Mouse (Mus musculus) lung, embryonic 15.5 days (tissue): Measurements from ENCODE around the gene Selenop. TPM values are rescaled to one million over a fixed set of nuclear protein-coding genes. Genes with fewer than 3 reads are reported as not detected.
"Not testable (repeated sequence)": the region's sequence is repeated elsewhere in the genome, so short reads cannot be mapped to it uniquely, and the experiment has no call there.

ENCODE experiments used
- ATAC-seq: fragments of 200-750 bp; cut with Nextera tagmentation; 2 replicates; pipeline ENCODE4 v1.8.0; 2017; ENCODE audit warnings: moderate number of reproducible peaks, borderline replicate concordance; ENCODE audit not compliant: low FRiP score, low TSS enrichment; ENCODE audit errors: extremely low read depth
- H3K27ac ChIP-seq: fragments of 300-500 bp; sonication (generic); 2 replicates; pipeline ENCODE4 v1.5.1; 2015; ENCODE audit warnings: moderate library complexity, mild to moderate bottlenecking, inconsistent platforms
- H3K27me3 ChIP-seq: fragments of 300-500 bp; sonication (generic); 2 replicates; pipeline ENCODE4 v1.6.1; 2015; ENCODE audit warnings: inconsistent platforms
- H3K36me3 ChIP-seq: fragments of 300-500 bp; sonication (generic); 2 replicates; pipeline ENCODE4 v1.6.1; 2015; ENCODE audit warnings: inconsistent platforms
- H3K4me1 ChIP-seq: fragments of 300-500 bp; sonication (generic); 2 replicates; pipeline ENCODE4 v1.6.1; 2015; ENCODE audit warnings: inconsistent platforms
- H3K4me2 ChIP-seq: fragments of 300-500 bp; sonication (generic); 2 replicates; pipeline ENCODE4 v1.6.1; 2015; ENCODE audit warnings: inconsistent platforms, mild to moderate bottlenecking, moderate library complexity
- H3K4me3 ChIP-seq: fragments of 300-500 bp; sonication (generic); 2 replicates; pipeline ENCODE4 v1.5.1; 2015; ENCODE audit warnings: mild to moderate bottlenecking, inconsistent platforms
- H3K9ac ChIP-seq: fragments of 300-500 bp; sonication (generic); 2 replicates; pipeline ENCODE4 v1.6.1; 2015; ENCODE audit warnings: inconsistent platforms
- H3K9me3 ChIP-seq: fragments of 300-500 bp; sonication (generic); 2 replicates; pipeline ENCODE4 v1.6.1; 2016; ENCODE audit warnings: inconsistent platforms
- WGBS: fragments of 180-500 bp; shearing (Covaris S2); methylation state at CpG from one replicate; pipeline ENCODE4 v1.1.7; 2015; 5-methylcytosine and 5-hydroxymethylcytosine counted together
- polyA plus RNA-seq: library from polyadenylated mRNA; unstranded; fragments of >200 nt; fragmentation: Nextera tagmentation; extraction: Ambion mirVana; gene quantifications from 2 replicates; pipeline ENCODE4 v1.2.1, GENCODE M21; 2015

Selenop gene
- polyA plus RNA-seq, result 120 and 123 TPM in 2 replicates

DNA sequence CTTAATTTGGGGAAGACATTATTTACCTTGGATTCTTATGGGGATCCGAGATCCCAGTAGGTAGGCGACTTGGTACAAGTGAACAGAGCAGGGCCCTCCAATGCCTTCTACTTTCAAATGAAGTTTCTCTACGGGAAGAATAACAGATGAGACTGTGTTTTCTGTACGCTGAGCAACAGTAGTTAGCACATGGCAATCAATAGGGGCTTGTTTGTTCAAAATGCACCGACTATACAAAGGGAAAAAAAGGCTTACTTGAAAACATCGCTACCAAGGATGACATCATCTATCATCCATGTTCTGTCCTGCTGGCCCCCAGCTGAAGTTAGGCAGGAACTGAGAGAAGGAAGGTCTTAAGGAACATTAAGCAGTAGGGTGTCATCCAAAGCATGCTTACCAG, at the start of gene Selenop:
Selenop (plus strand) TSS at position 301 of the 400 bp plus-strand sequence.
- no peaks in the 10 kb centered on the region for H3K27me3 ChIP-seq
- no peak within 1 kb of the TSS for H3K4me3 ChIP-seq
- H3K9me3 ChIP-seq, result no peaks in the 10 kb centered on the region
- peaks cover 12% of the 10 kb centered on the region for H3K4me1 ChIP-seq
- ATAC-seq, result no peak
- H3K27ac ChIP-seq, result peak within 1 kb of the TSS; percentile 16; the same call in 1 of the 2 replicates
- no peaks in the 10 kb centered on the region for H3K36me3 ChIP-seq
- H3K4me2 ChIP-seq, result no peak within 1 kb of the TSS
- H3K9ac ChIP-seq, result no peak within 1 kb of the TSS
- 90% methylated on average over 6 of the region's 6 CpGs for WGBS

DNA sequence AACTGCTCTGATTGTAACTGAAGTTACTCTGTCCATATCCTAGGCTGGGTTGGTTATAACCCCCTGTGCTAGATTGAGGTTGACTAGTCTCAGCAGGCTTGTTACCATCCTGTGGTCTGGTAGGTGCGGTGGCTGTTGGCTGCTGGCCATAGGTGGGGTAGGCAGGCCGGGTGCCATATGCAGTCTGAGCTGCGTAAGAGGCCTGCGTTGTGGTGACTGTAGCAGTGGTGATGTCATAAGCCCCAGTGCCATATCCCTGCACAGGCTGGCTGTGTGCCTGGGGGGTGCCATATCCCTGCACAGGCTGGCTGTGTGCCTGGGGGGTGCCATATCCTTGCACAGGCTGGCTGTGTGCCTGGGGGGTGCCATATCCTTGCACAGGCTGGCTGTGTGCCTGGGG, 49.7 kb upstream of the Selenop start:
- not testable (repeated sequence) for H3K4me1 ChIP-seq, H3K27ac ChIP-seq, H3K4me2 ChIP-seq, H3K9me3 ChIP-seq, H3K4me3 ChIP-seq, H3K36me3 ChIP-seq, H3K27me3 ChIP-seq, ATAC-seq, H3K9ac ChIP-seq
- WGBS, result 89% methylated on average over 4 of the region's 4 CpGs

DNA sequence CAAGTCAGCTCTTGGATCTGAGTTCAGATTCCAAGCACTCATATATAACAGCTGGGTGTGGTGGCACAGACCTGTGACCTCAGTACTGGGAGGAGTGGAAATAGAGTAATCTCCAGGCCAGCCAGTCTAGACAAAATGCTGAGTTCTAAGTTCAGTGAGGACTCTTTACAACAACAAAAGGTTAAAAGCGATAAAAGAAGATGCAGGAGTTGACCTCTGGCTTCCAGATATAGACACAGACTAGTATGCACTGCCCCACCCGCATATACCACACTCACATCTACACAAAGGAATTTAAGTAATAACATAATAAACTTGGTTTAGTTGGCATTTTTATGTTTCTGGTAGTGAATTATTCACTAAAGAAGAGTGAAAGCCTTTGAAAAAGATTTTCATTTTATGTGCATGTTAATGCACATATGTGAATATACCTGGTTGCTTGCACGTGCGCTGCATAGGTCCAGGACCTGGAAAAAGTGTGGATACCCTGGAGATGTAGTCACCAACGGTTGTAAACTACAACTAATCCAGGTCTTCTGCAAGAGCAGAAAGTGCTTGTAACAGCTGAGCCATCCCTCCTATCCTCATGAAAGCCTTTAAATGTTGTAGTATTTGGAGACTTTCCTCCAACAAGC, 45.4 kb upstream of the Selenop start:
- Histone ChIP-seq H3K9ac (no peak overlapping the region), H3K4me3 (no peak overlapping the region), H3K9me3 (no peaks in the 10 kb centered on the region), H3K27me3 (no peaks in the 10 kb centered on the region), H3K4me1 (no peaks in the 10 kb centered on the region), H3K4me2 (no peak overlapping the region), H3K27ac (no peak overlapping the region), H3K36me3 (no peaks in the 10 kb centered on the region)
- ATAC-seq, result no peak
- WGBS, result 85% methylated on average over 5 of the region's 5 CpGs

DNA sequence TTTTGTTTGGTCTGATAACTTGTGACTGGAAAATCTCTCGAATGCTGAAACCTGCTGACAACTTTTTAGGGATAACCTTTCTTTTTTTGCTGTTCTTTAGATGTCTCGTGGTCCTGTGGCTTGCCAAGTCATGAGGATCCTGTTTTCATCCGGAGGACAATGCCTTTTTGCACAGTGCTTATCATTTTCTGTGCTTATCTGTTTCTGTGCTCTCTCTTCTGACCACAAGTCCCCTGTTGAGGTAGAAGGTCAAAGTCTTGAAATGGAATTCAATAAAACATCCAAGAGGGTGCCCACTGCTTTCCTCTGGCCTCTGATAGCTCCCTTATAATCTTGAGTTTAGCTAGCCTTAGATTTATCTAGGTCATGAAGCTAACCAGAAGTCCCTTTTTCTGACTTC, 41.8 kb upstream of the Selenop start:
- 73% methylated on average over 3 of the region's 3 CpGs for WGBS
- no peaks in the 10 kb centered on the region for H3K36me3 ChIP-seq
- ATAC-seq, result no peak
- H3K4me1 ChIP-seq, result peaks cover 5% of the 10 kb centered on the region
- no peak overlapping the region for H3K4me3 ChIP-seq
- H3K4me2 ChIP-seq, result no peak overlapping the region
- no peaks in the 10 kb centered on the region for H3K27me3 ChIP-seq
- H3K27ac ChIP-seq, result no peak overlapping the region
- no peaks in the 10 kb centered on the region for H3K9me3 ChIP-seq
- no peak overlapping the region for H3K9ac ChIP-seq

DNA sequence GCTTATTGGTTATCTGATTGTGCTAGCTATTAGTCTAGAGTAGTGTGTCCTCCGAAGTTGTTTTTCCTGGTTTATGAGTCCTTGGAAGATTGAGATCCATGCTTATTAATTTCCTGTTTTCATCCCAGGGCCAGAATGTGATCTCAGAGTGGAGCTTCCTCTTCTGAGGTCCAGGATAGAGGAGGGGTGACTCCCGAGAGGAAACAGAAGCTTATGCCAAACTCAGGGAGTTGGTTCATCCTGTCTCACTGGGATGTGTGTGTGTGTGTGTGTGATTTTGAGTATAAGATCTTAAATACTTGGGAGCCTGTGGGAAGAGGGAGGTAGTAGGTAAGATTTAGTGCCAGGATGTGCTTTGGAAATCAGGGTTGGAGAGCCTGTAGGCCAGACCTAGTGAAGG, 40.2 kb upstream of the Selenop start:
- Histone ChIP-seq H3K36me3 (no peaks in the 10 kb centered on the region), H3K27ac (0 out of 2 replicates have a peak overlapping the region, but pooled peaks have one; percentile 24), H3K9ac (no peak overlapping the region), H3K4me3 (no peak overlapping the region), H3K9me3 (no peaks in the 10 kb centered on the region), H3K4me2 (no peak overlapping the region), H3K4me1 (peaks cover 5% of the 10 kb centered on the region), H3K27me3 (no peaks in the 10 kb centered on the region)
- no peak; the same call in 1 of the 2 replicates for ATAC-seq
- 43% methylated on average over 2 of the region's 2 CpGs for WGBS

DNA sequence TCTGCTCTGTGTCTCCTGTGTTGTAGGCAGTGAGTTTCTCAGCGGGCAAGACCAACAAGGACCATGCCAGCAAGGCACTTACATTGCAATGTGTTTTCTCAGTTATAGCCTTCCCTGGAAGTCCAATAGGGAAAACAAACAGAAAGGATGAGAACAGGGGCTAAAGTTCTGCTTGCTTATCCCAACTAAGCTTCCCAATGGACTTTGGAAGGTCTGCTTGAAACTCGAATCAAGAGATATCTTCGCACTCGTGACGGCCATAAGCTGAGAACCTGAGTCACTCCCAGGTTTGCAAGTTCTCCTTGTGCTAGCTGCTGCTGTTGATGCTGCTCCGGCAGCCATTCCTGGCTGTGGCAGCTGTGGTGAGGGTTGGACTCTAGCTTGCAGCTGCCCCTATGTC, 39.4 kb upstream of the Selenop start:
- Histone ChIP-seq H3K36me3 (no peaks in the 10 kb centered on the region), H3K9ac (no peak overlapping the region), H3K9me3 (no peaks in the 10 kb centered on the region), H3K4me1 (peaks cover 5% of the 10 kb centered on the region), H3K27me3 (no peaks in the 10 kb centered on the region), H3K4me3 (no peak overlapping the region), H3K4me2 (no peak overlapping the region), H3K27ac (no peak overlapping the region)
- WGBS, result 92% methylated on average over 6 of the region's 6 CpGs
- no peak for ATAC-seq

DNA sequence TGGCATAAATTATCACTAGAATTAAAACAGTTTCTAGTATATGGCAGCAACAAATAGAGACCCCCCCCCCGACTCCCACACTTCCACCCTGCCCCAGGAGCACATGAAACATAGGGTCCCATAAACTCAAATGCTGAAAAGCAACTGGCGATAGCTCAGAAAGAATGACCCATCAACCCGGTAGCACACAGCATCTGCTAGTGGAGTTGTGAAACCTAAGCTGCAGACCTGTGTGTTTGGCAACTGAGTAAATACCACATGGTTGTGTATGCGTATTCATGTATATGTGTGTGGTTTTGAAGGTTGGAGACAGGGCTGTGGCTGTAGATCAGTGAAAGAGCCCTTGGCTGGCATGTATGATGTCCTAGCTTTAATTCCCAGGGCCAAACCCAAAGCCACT, 37.3 kb upstream of the Selenop start:
- Histone ChIP-seq H3K27me3 (no peaks in the 10 kb centered on the region), H3K9me3 (no peaks in the 10 kb centered on the region), H3K36me3 (no peaks in the 10 kb centered on the region), H3K4me3 (no peak overlapping the region), H3K4me1 (peaks cover 5% of the 10 kb centered on the region), H3K9ac (no peak overlapping the region), H3K4me2 (no peak overlapping the region), H3K27ac (no peak overlapping the region)
- no peak for ATAC-seq
- 81% methylated on average over 4 of the region's 4 CpGs for WGBS

DNA sequence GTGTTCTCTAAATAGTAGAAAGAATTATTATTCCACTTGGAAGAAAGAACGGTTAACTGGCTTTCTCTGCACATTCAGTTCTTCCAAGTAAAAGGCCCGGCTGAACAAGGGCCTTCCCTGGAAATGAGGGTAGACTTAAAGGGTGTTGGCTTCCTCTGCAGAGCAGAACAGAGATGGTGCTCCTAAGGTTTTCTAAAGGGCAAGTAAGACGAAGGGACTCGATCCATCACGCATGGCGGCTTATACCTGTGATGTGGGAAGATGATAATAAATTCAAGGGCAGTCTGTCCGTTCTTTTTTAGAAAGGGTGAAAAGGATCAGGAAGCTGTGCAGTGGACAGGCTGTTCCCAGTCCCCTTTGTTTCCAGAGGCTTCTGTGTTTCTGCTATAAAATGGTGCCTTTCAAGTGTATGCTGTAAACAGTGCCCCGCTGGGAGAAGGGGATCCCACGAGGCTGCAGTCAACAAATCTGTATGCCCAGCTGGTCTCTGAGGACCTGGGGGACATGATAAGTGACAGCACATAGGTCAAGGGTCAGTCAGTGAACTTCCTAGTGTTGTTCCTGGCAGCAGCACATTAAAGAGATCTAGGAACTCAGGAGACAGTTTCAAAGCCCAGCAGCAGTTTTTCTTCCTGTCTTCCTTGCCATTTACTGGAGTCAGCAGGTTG, 36.0 kb upstream of the Selenop start:
- Histone ChIP-seq H3K9ac (no peak overlapping the region), H3K4me1 (peaks cover 5% of the 10 kb centered on the region), H3K27me3 (no peaks in the 10 kb centered on the region), H3K9me3 (no peaks in the 10 kb centered on the region), H3K27ac (no peak overlapping the region), H3K36me3 (no peaks in the 10 kb centered on the region), H3K4me3 (no peak overlapping the region), H3K4me2 (no peak overlapping the region)
- WGBS, result 38% methylated on average over 9 of the region's 9 CpGs
- no peak for ATAC-seq

DNA sequence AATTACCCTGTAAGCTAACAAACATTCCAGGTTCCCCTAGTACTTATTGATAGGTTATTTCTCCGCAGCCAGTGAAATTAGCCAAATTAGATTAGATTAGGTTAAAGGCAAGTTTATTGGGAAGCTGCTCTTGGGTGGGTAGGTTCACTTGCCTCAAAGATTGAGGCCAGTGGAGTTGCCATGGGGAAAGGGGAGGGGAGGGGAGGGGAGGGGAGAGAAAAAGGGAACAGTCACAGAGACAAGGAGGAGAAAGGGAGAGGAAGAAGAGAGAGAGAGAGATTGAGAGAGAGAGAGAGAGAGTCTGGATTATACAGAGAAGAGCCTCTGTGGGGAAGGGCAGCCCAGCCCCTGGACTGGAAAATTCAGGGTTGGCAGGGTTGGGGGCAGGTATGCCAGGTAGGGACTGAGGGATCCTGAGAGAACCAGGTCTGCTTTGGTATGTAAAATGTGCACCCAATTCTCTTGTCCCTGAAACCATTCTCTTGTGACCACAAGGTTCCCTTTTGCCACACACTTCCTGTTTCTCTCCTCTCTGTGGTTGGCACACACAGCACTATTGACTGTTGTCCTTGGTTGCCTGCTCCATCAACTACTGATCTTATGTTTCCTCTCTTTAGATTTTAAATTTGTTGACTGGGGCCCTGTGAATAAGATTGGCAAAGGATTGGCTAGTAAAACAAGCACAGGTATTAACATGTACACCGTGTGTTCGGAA, 34.4 kb upstream of the Selenop start:
- no peak for ATAC-seq
- Histone ChIP-seq H3K9ac (no peak overlapping the region), H3K4me2 (no peak overlapping the region), H3K36me3 (no peaks in the 10 kb centered on the region), H3K9me3 (no peaks in the 10 kb centered on the region), H3K4me1 (peaks cover 5% of the 10 kb centered on the region), H3K4me3 (no peak overlapping the region), H3K27ac (no peak overlapping the region), H3K27me3 (no peaks in the 10 kb centered on the region)
- WGBS, result 86% methylated on average over 3 of the region's 3 CpGs

DNA sequence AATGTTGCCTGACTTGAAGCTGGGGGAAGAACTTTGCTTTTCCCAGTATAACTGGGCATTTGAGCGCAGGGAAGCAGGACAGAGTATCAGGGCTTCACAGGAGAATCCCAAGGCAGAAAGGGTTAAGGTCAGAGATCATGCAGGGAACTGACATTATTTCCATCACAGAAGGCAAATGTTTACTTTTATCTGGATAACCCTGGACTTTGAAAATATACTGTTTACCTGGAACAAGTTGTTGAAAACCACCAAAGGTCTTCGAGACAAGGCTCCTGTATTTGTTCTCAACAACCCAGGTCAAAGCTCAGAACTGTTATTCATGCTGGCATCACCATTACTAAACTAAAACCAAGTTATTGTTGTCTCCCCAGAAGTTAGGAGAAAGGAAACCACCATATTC, 32.0 kb upstream of the Selenop start:
- no peak overlapping the region for H3K9ac ChIP-seq
- H3K27me3 ChIP-seq, result no peaks in the 10 kb centered on the region
- no peak overlapping the region for H3K4me3 ChIP-seq
- no peaks in the 10 kb centered on the region for H3K36me3 ChIP-seq
- no peak for ATAC-seq
- no peaks in the 10 kb centered on the region for H3K4me1 ChIP-seq
- 56% methylated on average over 2 of the region's 2 CpGs for WGBS
- H3K9me3 ChIP-seq, result no peaks in the 10 kb centered on the region
- no peak overlapping the region for H3K4me2 ChIP-seq
- H3K27ac ChIP-seq, result no peak overlapping the region

DNA sequence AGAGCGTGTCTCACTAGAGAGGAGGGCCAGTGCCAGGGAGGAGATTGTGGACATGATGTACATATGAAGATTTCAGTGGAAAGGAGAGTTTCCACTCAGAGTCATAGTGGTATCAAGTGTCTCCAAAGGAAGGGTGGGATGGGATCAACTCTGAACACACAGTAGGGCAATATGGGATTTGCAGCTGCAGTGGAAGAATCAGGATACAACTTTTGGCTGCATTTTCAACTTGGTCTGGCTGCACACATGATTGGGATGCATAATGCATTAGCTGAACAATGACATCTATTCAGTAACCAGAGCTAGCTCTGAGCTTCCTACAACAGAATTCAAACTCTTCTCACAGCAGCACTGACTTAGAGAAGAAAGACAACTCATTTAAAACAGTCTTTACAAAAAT, 30.4 kb upstream of the Selenop start:
- 89% methylated on average over 1 of the region's 1 CpGs for WGBS
- Histone ChIP-seq H3K9ac (no peak overlapping the region), H3K9me3 (no peaks in the 10 kb centered on the region), H3K4me3 (no peak overlapping the region), H3K27me3 (no peaks in the 10 kb centered on the region), H3K36me3 (no peaks in the 10 kb centered on the region), H3K4me2 (no peak overlapping the region), H3K4me1 (no peaks in the 10 kb centered on the region), H3K27ac (no peak overlapping the region)
- no peak for ATAC-seq

DNA sequence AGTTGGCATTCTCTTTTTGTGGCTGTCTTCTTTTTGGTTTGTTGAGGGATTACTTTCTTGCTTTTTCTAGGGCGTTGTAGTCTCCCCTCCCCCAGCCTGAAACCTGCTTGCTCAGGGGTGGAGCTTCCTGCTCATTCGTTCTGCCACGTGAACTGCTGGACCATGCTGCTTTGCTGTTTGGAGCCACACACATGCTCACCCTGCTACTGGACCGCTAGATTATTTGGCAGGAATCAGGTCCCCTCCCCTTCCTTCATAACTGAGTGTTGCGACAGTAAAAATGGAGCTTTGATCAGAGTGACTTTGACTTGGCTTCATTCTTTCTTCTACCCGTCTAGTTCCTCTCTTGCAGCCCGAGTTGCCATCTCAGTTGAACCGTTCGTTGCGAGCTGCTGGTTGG, 23.3 kb upstream of the Selenop start:
- ATAC-seq, H3K4me1 ChIP-seq, H3K36me3 ChIP-seq, H3K9me3 ChIP-seq, H3K9ac ChIP-seq, H3K27me3 ChIP-seq, H3K4me3 ChIP-seq, H3K4me2 ChIP-seq, H3K27ac ChIP-seq: not testable (repeated sequence)
- 80% methylated on average over 10 of the region's 10 CpGs for WGBS
